Mouse (Mus musculus): Measurements from ENCODE around the gene Vcp.
A peak's percentile ranks its signal among the peaks of the same experiment; 100 is the strongest.

DNA sequence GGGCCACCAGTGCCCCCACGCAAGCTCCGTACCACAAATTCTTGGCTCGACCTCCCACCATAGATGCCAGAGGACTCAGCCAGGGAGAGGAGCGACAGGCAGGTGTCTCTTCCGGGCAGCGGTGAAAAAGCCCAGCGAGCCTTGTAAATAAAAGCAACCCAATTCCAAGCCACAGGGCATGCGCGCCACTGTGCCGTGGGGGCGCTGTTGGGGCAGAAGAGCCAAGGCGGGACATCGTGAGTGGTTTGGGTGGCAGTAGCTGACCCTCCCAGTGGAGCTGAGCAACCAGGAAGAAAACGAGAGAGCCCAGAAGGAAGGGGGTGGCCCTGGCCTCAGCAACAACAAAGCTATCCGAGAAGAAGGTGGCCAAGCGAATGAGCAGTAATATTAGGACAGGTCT lies 20.6 kb upstream of the Vcp start:
- TF ChIP-seq CTCF (conservative IDR thresholded peaks at IDR 0.05; ENCODE audit: low read length): peak; percentile 11; the same call in 1 of the 2 replicates
- no peak for TF ChIP-seq POU5F1 (IDR thresholded peaks at IDR 0.05; ENCODE audit: borderline replicate concordance, low read length)
- TF ChIP-seq NANOG (IDR thresholded peaks at IDR 0.05; ENCODE audit: borderline replicate concordance, low read length): no peak

Data from E14TG2a.4 (cell line).